Mouse (Mus musculus) forebrain, embryonic 10.5 days (tissue): ENCODE results near the gene Atg2a. TPM values are rescaled to one million over a fixed set of nuclear protein-coding genes. Genes with fewer than 3 reads are reported as not detected.
A peak's percentile ranks its signal among the peaks of the same experiment; 100 is the strongest.
"Not testable (repeated sequence)": the region's sequence is repeated elsewhere in the genome, so short reads cannot be mapped to it uniquely, and the experiment has no call there.

Experiments used
- DNase-seq: peaks from one replicate; pipeline ENCODE4 v3.0.0-alpha.2; 2017; ENCODE audit warnings: low spot score; ENCODE audit errors: extremely low spot score
- H3K27ac ChIP-seq: fragments of 300-500 bp; sonication (generic); 2 replicates; pipeline ENCODE4 v1.5.1; 2016; ENCODE audit warnings: mild to moderate bottlenecking
- H3K27me3 ChIP-seq: fragments of 300-500 bp; sonication (generic); 2 replicates; pipeline ENCODE4 v1.6.1; 2016; ENCODE audit warnings: mild to moderate bottlenecking; ENCODE audit not compliant: poor library complexity, severe bottlenecking
- H3K36me3 ChIP-seq: fragments of 300-500 bp; sonication (generic); replicated peaks from 2 replicates; pipeline ENCODE4 v1.6.1; 2016; ENCODE audit warnings: mild to moderate bottlenecking, moderate library complexity
- H3K4me1 ChIP-seq: fragments of 300-500 bp; sonication (generic); 2 replicates; pipeline ENCODE4 v1.6.1; 2016
- H3K4me3 ChIP-seq: fragments of 300-500 bp; sonication (generic); 2 replicates; pipeline ENCODE4 v1.5.1; 2016; ENCODE audit warnings: mild to moderate bottlenecking, moderate library complexity
- H3K9me3 ChIP-seq: fragments of 300-500 bp; sonication (generic); 2 replicates; pipeline ENCODE4 v1.6.1; 2016; ENCODE audit warnings: mild to moderate bottlenecking, moderate library complexity
- WGBS: fragments of 180-500 bp; shearing (Covaris S2); methylation state at CpG from one replicate; pipeline ENCODE4 v1.1.7; 2016; 5-methylcytosine and 5-hydroxymethylcytosine counted together
- polyA plus RNA-seq: library from polyadenylated mRNA; unstranded; fragments of >200 nt; fragmentation: Nextera tagmentation; extraction: Ambion mirVana; gene quantifications from 2 replicates; pipeline ENCODE4 v1.2.1, GENCODE M21; 2016

Gene Atg2a
- polyA plus RNA-seq, 1 experiment from 2014 or later = 11.4 TPM

GRCm38 (mm10) chr19:6281122-6282020 lies 39.9 kb downstream of the Atg2a start:
- H3K27ac ChIP-seq = no peak overlapping the region
- no peaks in the 10 kb centered on the region for H3K27me3 ChIP-seq
- H3K36me3 ChIP-seq = peaks cover 78% of the 10 kb centered on the region
- H3K9me3 ChIP-seq = no peaks in the 10 kb centered on the region
- peaks cover 33% of the 10 kb centered on the region for H3K4me1 ChIP-seq
- no peak for DNase-seq
- 88% methylated on average over 14 of the region's 14 CpGs for WGBS
- H3K4me3 ChIP-seq = no peak overlapping the region

GRCm38 (mm10) chr19:6283001-6283400 lies 41.5 kb downstream of the Atg2a start:
- Histone ChIP-seq H3K9me3 (no peaks in the 10 kb centered on the region), H3K4me3 (no peak overlapping the region), H3K36me3 (peaks cover 94% of the 10 kb centered on the region), H3K27me3 (no peaks in the 10 kb centered on the region), H3K27ac (0 out of 2 replicates have a peak overlapping the region, but pooled peaks have one; percentile 30), H3K4me1 (peaks cover 33% of the 10 kb centered on the region)
- WGBS = 86% methylated on average over 5 of the region's 5 CpGs
- DNase-seq = no peak

- Histone ChIP-seq H3K9me3 (no peaks in the 10 kb centered on the region), H3K36me3 (peaks cover 97% of the 10 kb centered on the region), H3K27ac (peak overlapping the region; percentile 62), H3K27me3 (no peaks in the 10 kb centered on the region), H3K4me1 (peaks cover 25% of the 10 kb centered on the region), H3K4me3 (peak overlapping the region; percentile 12; the same call in 1 of the 2 replicates)
- WGBS = 87% methylated on average over 12 of the region's 12 CpGs
- no peak for DNase-seq
Observed at GRCm38 (mm10) chr19:6284502-6284901, 43.0 kb downstream of the Atg2a start.

DNA sequence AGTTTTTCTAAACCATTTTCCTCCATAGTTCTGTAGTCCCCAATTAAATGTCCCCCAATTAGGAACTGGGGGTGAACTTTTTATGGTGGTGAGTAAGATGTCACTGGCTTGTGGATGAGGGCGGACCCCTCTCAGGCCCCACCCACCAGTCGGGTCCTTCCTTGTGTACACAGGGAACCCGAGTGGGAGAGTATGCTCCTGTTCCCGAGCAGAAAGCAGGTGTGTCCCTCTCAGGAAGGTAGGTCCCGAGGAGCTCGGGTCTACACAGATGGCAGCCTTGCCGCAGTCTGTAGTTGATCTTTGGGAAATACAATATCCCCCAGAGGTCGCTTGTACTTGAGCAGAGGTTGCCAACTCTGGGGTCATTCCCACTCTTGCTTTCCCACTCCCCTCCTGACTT lies 43.8 kb downstream of the Atg2a start:
- H3K27ac ChIP-seq = peak overlapping the region; percentile 62
- H3K9me3 ChIP-seq = no peaks in the 10 kb centered on the region
- DNase-seq = no peak
- no peak overlapping the region; the same call in 1 of the 2 replicates for H3K4me3 ChIP-seq
- H3K4me1 ChIP-seq = peaks cover 22% of the 10 kb centered on the region
- H3K27me3 ChIP-seq = no peaks in the 10 kb centered on the region
- 86% methylated on average over 8 of the region's 8 CpGs for WGBS
- peaks cover 97% of the 10 kb centered on the region for H3K36me3 ChIP-seq

GRCm38 (mm10) chr19:6285632-6286433 lies 44.4 kb downstream of the Atg2a start:
- WGBS = 87% methylated on average over 7 of the region's 7 CpGs
- peak overlapping the region; percentile 21; the same call in 1 of the 2 replicates for H3K27ac ChIP-seq

DNA sequence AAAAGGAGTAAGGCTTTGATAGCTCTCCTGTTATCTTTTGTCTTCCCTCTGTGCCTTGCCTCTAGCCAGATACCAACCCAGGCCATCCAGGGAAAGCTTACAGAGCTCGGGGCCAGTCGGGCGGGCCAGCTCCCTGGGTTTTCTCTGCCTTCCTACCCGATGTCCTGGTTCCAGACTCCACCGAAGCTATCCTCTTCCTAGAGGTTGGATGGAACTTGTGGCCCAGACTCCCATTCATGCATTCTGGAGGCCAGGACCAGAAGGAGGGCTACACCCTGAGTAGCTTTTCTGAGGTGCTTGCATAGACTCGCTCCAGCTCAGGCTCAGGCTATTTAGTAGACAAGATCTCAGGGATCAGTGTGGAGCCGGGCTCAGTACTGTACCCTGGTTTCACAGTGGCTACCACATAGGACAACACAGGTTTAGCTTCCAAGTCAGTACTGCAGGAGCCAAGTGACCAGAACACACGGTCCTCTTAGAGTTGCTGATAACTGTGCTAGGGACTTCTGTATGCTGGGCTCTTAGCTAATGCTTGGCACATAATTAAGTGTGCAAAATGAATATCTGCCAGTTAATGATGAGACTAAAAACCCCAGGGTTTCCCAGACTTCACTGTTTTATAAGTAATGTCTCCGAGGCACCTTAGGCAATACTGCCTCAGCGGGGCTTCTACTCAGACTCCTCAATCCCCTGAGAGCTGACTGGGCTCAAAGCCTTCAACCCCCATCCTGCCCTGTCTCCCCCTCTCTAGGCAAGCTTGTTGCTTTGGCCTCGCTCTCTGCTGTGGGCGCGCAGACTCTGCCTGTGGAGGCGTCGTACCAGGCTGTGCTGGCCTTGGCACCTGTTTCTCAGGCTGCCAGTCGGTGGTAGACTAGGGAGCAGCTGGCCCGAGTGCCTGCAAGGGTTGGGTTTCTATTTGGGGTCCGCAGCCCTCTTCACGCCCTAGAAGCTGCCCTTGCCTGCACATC lies 45.2 kb downstream of the Atg2a start:
- peak overlapping the region; percentile 21; the same call in 1 of the 2 replicates for H3K27ac ChIP-seq

More at GRCm38 (mm10) chr19:6285632-6286433, 44.4 kb downstream of the Atg2a start:
- no peak for DNase-seq
- Histone ChIP-seq H3K4me3 (no peak overlapping the region), H3K9me3 (no peaks in the 10 kb centered on the region), H3K4me1 (peaks cover 22% of the 10 kb centered on the region), H3K36me3 (peaks cover 94% of the 10 kb centered on the region), H3K27me3 (no peaks in the 10 kb centered on the region)

DNA sequence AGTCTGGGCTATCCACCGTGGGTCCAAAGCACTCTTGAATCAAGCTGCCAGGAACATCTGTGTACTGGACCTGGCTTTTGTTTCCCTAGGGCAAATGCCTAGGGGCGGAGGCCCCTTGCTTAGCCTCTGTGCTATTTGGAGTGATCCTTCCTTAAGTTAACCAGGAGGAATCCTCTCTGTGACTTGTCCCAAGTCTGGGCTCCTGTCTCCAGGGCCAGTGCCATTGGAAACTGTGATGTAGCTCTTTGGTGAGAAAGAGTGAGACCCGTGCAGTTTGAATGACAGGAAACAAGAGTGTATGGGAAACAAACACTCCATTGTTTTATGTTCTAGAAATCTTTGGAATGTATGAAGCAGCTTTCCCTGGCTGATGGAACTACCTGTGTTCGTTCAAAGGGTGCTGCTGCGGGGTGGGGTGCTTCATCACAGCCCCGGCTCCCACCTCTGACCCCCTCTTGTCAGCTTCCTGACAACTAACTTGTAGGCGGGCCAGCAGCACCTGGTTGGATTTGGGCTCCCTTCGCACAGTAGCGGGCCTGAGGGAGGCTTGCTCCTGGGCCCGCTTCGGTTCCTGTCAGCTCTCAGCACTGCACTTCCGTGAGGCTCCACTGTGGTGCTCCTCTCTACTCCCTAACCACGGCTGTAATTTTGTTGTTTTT lies 46.9 kb downstream of the Atg2a start:
- H3K27me3 ChIP-seq = no peaks in the 10 kb centered on the region
- H3K27ac ChIP-seq = peak overlapping the region; percentile 33; the same call in 1 of the 2 replicates
- H3K4me3 ChIP-seq = no peak overlapping the region
- peaks cover 20% of the 10 kb centered on the region for H3K4me1 ChIP-seq
- WGBS = 80% methylated on average over 13 of the region's 13 CpGs
- no peaks in the 10 kb centered on the region for H3K9me3 ChIP-seq
- DNase-seq = no peak
- peaks cover 91% of the 10 kb centered on the region for H3K36me3 ChIP-seq

More for the DNA sequence above, 45.2 kb downstream of the Atg2a start:
- H3K36me3 ChIP-seq = peaks cover 94% of the 10 kb centered on the region
- H3K27me3 ChIP-seq = no peaks in the 10 kb centered on the region
- H3K9me3 ChIP-seq = no peaks in the 10 kb centered on the region
- no peak for DNase-seq
- H3K4me3 ChIP-seq = no peak overlapping the region
- WGBS = 92% methylated on average over 19 of the region's 19 CpGs
- H3K4me1 ChIP-seq = peaks cover 20% of the 10 kb centered on the region

DNA sequence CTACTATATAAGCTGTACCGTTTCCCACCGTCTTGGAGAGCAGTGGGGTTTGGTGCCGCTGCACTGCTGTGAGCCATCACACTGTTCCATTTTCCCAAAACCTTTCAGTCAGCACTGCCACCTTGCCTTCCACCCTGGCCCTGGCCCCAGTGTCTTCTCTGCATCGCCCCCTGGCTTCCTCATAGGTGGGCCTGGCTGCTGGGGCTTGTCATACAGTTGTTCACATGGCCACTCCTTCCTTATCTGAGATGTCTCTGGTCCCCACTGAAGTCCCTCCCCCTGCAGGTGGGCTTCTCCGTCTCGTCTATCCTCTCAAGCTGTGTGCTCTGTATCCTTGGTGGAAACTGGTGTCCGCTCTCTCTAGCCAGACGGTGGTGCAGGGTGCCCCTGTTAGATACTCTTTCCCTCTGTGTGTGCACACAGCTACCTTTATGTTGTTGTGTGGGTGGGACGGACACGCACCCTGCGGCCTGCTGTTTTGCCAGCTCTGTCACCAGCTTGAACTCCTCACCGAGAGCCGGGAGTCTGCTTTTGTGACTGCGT lies 48.3 kb downstream of the Atg2a start:
- peaks cover 91% of the 10 kb centered on the region for H3K36me3 ChIP-seq

DNA sequence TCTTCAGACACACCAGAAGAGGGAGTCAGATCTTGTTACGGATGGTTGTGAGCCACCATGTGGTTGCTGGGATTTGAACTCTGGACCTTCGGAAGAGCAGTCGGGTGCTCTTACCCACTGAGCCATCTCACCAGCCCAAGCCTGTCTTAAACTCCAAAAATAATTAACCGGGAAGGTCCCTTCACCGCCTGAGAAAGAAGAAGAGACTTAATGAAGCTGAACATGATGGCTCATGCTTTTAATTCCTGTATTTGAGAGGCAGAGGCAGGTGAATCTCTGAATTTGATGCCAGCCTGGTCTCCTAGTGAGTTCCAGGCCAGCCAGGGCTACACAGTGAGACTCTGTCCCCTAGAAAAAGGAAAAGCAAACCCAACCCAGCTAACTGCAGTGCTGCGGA lies 49.2 kb downstream of the Atg2a start:
- H3K27ac ChIP-seq = peak overlapping the region; percentile 8; the same call in 1 of the 2 replicates
- 94% methylated on average over 6 of the region's 6 CpGs for WGBS
- not testable (repeated sequence) for DNase-seq, H3K9me3 ChIP-seq, H3K4me3 ChIP-seq, H3K27me3 ChIP-seq
- H3K36me3 ChIP-seq = peaks cover 91% of the 10 kb centered on the region
- peaks cover 20% of the 10 kb centered on the region for H3K4me1 ChIP-seq

More for the DNA sequence above, 48.3 kb downstream of the Atg2a start:
- Histone ChIP-seq H3K4me1 (peaks cover 20% of the 10 kb centered on the region), H3K4me3 (no peak overlapping the region), H3K27ac (no peak overlapping the region), H3K27me3 (no peaks in the 10 kb centered on the region), H3K9me3 (no peaks in the 10 kb centered on the region)
- 95% methylated on average over 14 of the region's 14 CpGs for WGBS
- no peak for DNase-seq

- Histone ChIP-seq H3K36me3 (peaks cover 91% of the 10 kb centered on the region), H3K4me3 (no peak overlapping the region), H3K27ac (peak overlapping the region; percentile 8; the same call in 1 of the 2 replicates), H3K27me3 (no peaks in the 10 kb centered on the region), H3K4me1 (peaks cover 20% of the 10 kb centered on the region), H3K9me3 (no peaks in the 10 kb centered on the region)
- DNase-seq = no peak
- WGBS = 79% methylated on average over 10 of the region's 10 CpGs
Observed at GRCm38 (mm10) chr19:6291117-6291781, 49.8 kb downstream of the Atg2a start.

DNA sequence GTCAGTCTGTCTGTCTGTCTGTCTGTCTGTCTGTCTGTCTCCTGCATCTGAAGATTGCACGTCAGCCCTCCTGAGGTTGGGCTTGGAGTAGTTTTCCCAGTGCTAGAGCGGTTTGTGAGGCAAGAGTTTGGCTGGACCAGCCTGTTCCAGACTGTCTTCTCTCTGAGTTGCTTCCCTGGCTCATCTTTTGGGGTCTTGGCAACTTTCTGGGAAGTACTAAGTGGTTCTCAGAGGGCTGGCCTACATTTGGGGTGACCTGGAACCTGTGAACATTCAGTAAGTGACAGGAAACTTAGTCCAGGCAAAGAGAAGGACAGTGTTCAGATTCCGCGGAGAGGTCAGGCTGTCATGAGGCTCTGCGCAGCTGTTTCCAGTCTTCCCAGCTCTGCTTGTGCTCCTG lies 50.8 kb downstream of the Atg2a start:
- WGBS = 97% methylated on average over 5 of the region's 5 CpGs
- H3K36me3 ChIP-seq = peaks cover 91% of the 10 kb centered on the region
- H3K4me1 ChIP-seq = peaks cover 17% of the 10 kb centered on the region
- H3K27ac ChIP-seq = no peak overlapping the region
- DNase-seq = no peak
- no peaks in the 10 kb centered on the region for H3K9me3 ChIP-seq
- H3K4me3 ChIP-seq = no peak overlapping the region
- no peaks in the 10 kb centered on the region for H3K27me3 ChIP-seq
